Mouse (Mus musculus): ENCODE results near the gene Ddo.

The Ddo gene

GRCm38 (mm10) chr10:40629656-40630311 lies at the start of gene Ddo:
TSS of gene Ddo (plus strand) at chr10:40630011.
- no peak for DNase-seq (ENCODE audit: low spot score)

- no peak for DNase-seq (ENCODE audit: low spot score)
Observed at GRCm38 (mm10) chr10:40583584-40584255, 46.1 kb upstream of the Ddo start.

GRCm38 (mm10) chr10:40592186-40592585 lies 37.6 kb upstream of the Ddo start:
- DNase-seq (ENCODE audit: low spot score), result no peak

GRCm38 (mm10) chr10:40597177-40597576 lies 32.6 kb upstream of the Ddo start:
- no peak for DNase-seq (ENCODE audit: low spot score)

- no peak for DNase-seq (ENCODE audit: low spot score)
Observed at GRCm38 (mm10) chr10:40604706-40605394, 25.0 kb upstream of the Ddo start.

GRCm38 (mm10) chr10:40617973-40618372 lies 11.8 kb upstream of the Ddo start:
- DNase-seq (ENCODE audit: low spot score), result no peak

GRCm38 (mm10) chr10:40619760-40620159 lies 10.1 kb upstream of the Ddo start:
- no peak for DNase-seq (ENCODE audit: low spot score)

GRCm38 (mm10) chr10:40629140-40629539 lies 671 bp upstream of the Ddo start:
- DNase-seq (ENCODE audit: low spot score), result no peak

GRCm38 (mm10) chr10:40630457-40630856 lies 646 bp downstream of the Ddo start:
- no peak for DNase-seq (ENCODE audit: low spot score)

GRCm38 (mm10) chr10:40630961-40631360 lies 1.1 kb downstream of the Ddo start:
- no peak for DNase-seq (ENCODE audit: low spot score)

- no peak for DNase-seq (ENCODE audit: low spot score)
Observed at GRCm38 (mm10) chr10:40632087-40632486, 2.3 kb downstream of the Ddo start.

- no peak for DNase-seq (ENCODE audit: low spot score)
Observed at GRCm38 (mm10) chr10:40637331-40637730, 7.5 kb downstream of the Ddo start.

GRCm38 (mm10) chr10:40638276-40638675 lies 8.5 kb downstream of the Ddo start:
- DNase-seq (ENCODE audit: low spot score), result no peak

- DNase-seq (ENCODE audit: low spot score), result no peak
Observed at GRCm38 (mm10) chr10:40638823-40639819, 9.3 kb downstream of the Ddo start.

GRCm38 (mm10) chr10:40640406-40640805 lies 10.6 kb downstream of the Ddo start:
- no peak for DNase-seq (ENCODE audit: low spot score)

GRCm38 (mm10) chr10:40641901-40642300 lies 12.1 kb downstream of the Ddo start:
- DNase-seq (ENCODE audit: low spot score), result no peak

GRCm38 (mm10) chr10:40643126-40643525 lies 13.3 kb downstream of the Ddo start:
- DNase-seq (ENCODE audit: low spot score), result no peak

GRCm38 (mm10) chr10:40644456-40644855 lies 14.6 kb downstream of the Ddo start:
- DNase-seq (ENCODE audit: low spot score), result no peak

- no peak for DNase-seq (ENCODE audit: low spot score)
Observed at GRCm38 (mm10) chr10:40645346-40645745, 15.5 kb downstream of the Ddo start.

GRCm38 (mm10) chr10:40648776-40649175 lies 19.0 kb downstream of the Ddo start:
- no peak for DNase-seq (ENCODE audit: low spot score)

- no peak for DNase-seq (ENCODE audit: low spot score)
Observed at GRCm38 (mm10) chr10:40649634-40650033, 19.8 kb downstream of the Ddo start.

GRCm38 (mm10) chr10:40651676-40652075 lies 21.9 kb downstream of the Ddo start:
- DNase-seq (ENCODE audit: low spot score), result no peak

Measured in ovary, postnatal 10 days (tissue).